Mouse (Mus musculus): Measurements from ENCODE around the gene Ugt2b38. TPM values are rescaled to one million over a fixed set of nuclear protein-coding genes. Genes with fewer than 3 reads are reported as not detected.
"Not testable (repeated sequence)": the region's sequence is repeated elsewhere in the genome, so short reads cannot be mapped to it uniquely, and the experiment has no call there.

The Ugt2b38 gene
- polyA plus RNA-seq (2016; fragmentation: Nextera tagmentation; extraction: Ambion mirVana), result not detected in 2 replicates

- H3K4me2 ChIP-seq (replicated peaks); H3K4me1 ChIP-seq; ATAC-seq (ENCODE audit: low FRiP score); H3K36me3 ChIP-seq; H3K27ac ChIP-seq; H3K9me3 ChIP-seq (replicated peaks); H3K9ac ChIP-seq; H3K27me3 ChIP-seq; H3K4me3 ChIP-seq: not testable (repeated sequence)
- WGBS, result 90% methylated on average over 1 of the region's 2 CpGs
Observed at GRCm38 (mm10) chr5:87424041-87424440, at the start of gene Ugt2b38. TSS of gene Ugt2b38 (minus strand) at chr5:87424203.

DNA sequence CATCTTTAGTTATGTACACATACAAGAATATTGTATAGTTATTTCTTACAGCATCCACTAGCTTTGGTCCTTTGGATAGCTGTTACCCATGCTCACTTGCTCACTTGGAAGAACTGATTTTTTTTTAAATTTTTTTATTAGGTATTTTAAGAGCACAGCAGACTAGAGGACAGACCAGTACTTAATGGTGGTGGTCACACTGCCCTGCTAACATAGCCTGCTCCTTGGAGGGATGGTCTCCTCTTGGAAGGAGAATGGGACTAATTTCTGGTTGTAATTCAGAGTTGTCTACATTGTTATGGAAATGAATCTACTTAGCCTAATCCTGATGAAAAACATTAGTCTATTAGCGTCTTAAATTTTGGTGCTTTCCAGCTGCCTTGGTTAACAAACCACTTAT, 34.8 kb upstream of the Ugt2b38 start:
- Histone ChIP-seq H3K27ac (no peak overlapping the region), H3K27me3 (no peaks in the 10 kb centered on the region), H3K4me1 (no peaks in the 10 kb centered on the region), H3K4me2 (replicated peaks) (no peak overlapping the region), H3K9ac (no peak overlapping the region), H3K36me3 (no peaks in the 10 kb centered on the region), H3K9me3 (replicated peaks) (no peaks in the 10 kb centered on the region), H3K4me3 (no peak overlapping the region)
- ATAC-seq (ENCODE audit: low FRiP score), result no peak
- WGBS, result 40% methylated on average over 1 of the region's 1 CpGs

- Histone ChIP-seq H3K36me3 (no peaks in the 10 kb centered on the region), H3K4me2 (replicated peaks) (no peak overlapping the region), H3K4me1 (no peaks in the 10 kb centered on the region), H3K9me3 (replicated peaks) (no peaks in the 10 kb centered on the region), H3K27ac (no peak overlapping the region), H3K4me3 (no peak overlapping the region), H3K27me3 (no peaks in the 10 kb centered on the region), H3K9ac (no peak overlapping the region)
- no peak for ATAC-seq (ENCODE audit: low FRiP score)
Observed at GRCm38 (mm10) chr5:87457701-87458100, 33.7 kb upstream of the Ugt2b38 start.

- Histone ChIP-seq H3K9me3 (replicated peaks) (no peaks in the 10 kb centered on the region), H3K4me1 (no peaks in the 10 kb centered on the region), H3K27me3 (no peaks in the 10 kb centered on the region), H3K9ac (no peak overlapping the region), H3K36me3 (no peaks in the 10 kb centered on the region), H3K4me3 (no peak overlapping the region), H3K4me2 (replicated peaks) (no peak overlapping the region), H3K27ac (no peak overlapping the region)
- no peak for ATAC-seq (ENCODE audit: low FRiP score)
- WGBS, result 90% methylated on average over 3 of the region's 3 CpGs
Observed at GRCm38 (mm10) chr5:87456216-87456850, 32.3 kb upstream of the Ugt2b38 start.

DNA sequence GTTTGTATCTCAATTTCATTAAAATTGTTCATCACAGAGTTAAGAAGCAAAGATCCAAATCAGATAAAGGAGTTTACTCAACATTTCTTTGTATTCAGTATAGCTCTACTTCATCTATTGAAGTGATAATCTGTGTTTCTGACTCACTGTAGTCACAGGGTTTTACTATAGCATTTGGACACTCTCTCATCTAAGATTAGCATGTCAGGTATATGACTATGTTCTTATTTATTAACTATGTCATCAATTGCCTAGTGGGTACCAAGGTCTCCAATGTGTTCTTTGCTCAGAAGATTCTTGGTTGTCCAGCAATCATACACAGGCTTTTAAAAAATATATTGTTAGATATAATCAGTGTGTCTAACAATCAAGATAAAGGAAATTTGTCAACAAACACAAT, 31.5 kb upstream of the Ugt2b38 start:
- Histone ChIP-seq H3K9me3 (replicated peaks) (no peaks in the 10 kb centered on the region), H3K36me3 (no peaks in the 10 kb centered on the region), H3K27me3 (no peaks in the 10 kb centered on the region), H3K4me2 (replicated peaks) (no peak overlapping the region), H3K27ac (no peak overlapping the region), H3K4me3 (no peak overlapping the region), H3K4me1 (no peaks in the 10 kb centered on the region), H3K9ac (no peak overlapping the region)
- no peak for ATAC-seq (ENCODE audit: low FRiP score)

- H3K4me3 ChIP-seq; H3K27ac ChIP-seq; H3K27me3 ChIP-seq; H3K36me3 ChIP-seq; ATAC-seq (ENCODE audit: low FRiP score); H3K9ac ChIP-seq; H3K4me1 ChIP-seq; H3K4me2 ChIP-seq (replicated peaks); H3K9me3 ChIP-seq (replicated peaks): not testable (repeated sequence)
- 71% methylated on average over 2 of the region's 5 CpGs for WGBS
Observed at GRCm38 (mm10) chr5:87452514-87452913, 28.5 kb upstream of the Ugt2b38 start.

DNA sequence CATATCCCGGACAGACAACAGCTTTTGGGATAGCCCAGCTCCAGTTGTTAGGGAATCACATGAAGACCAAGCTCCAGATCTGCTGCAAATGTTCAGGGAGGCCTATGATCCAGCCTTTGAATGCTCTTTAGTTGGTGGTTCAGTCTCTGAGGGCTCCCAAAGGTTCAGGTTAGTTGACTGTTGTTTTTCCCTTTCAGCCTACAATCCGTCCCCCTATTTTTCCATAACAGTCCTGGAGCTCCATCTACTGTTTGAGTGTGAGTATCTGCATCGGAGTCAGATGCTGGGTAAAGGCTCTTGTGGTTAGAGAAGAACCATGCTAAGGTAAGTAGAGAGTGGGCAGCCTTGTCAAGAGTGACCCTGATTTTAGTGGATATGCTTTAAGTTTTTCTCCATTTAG, 12.3 kb upstream of the Ugt2b38 start:
- no peak for ATAC-seq (ENCODE audit: low FRiP score)
- H3K27ac ChIP-seq, result no peak overlapping the region
- H3K4me2 ChIP-seq (replicated peaks), result no peak overlapping the region
- H3K9me3 ChIP-seq (replicated peaks), result no peaks in the 10 kb centered on the region
- WGBS, result 49% methylated on average over 3 of the region's 3 CpGs
- no peak overlapping the region for H3K4me3 ChIP-seq
- H3K27me3 ChIP-seq, result no peaks in the 10 kb centered on the region
- H3K9ac ChIP-seq, result no peak overlapping the region
- no peaks in the 10 kb centered on the region for H3K4me1 ChIP-seq
- H3K36me3 ChIP-seq, result no peaks in the 10 kb centered on the region

DNA sequence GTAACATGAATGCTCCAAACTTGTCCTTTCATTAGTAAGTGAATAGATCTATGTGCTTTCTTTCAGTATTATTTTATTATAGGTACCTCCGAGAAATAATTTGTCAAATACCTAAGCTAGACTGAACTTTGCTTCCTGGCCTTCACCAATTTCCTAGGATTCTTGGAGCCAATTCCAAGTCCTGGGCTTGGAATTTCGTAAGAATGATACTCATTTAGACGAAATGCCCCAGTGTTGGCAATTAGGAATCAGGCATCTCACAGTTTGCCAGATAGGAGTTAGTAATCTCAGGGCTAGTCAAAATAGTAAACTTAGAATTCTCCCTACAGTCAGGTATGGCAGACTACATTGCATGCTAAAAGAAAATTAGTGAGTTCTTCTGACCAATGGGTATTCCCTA, 1.7 kb upstream of the Ugt2b38 start:
- Histone ChIP-seq H3K9me3 (replicated peaks) (no peaks in the 10 kb centered on the region), H3K9ac (no peak overlapping the region), H3K27ac (no peak overlapping the region), H3K36me3 (no peaks in the 10 kb centered on the region), H3K27me3 (no peaks in the 10 kb centered on the region), H3K4me3 (no peak overlapping the region), H3K4me1 (no peaks in the 10 kb centered on the region), H3K4me2 (replicated peaks) (no peak overlapping the region)
- no peak for ATAC-seq (ENCODE audit: low FRiP score)
- 84% methylated on average over 3 of the region's 3 CpGs for WGBS

GRCm38 (mm10) chr5:87396968-87397367, 27.0 kb downstream of the Ugt2b38 start:
- Histone ChIP-seq H3K9me3 (replicated peaks) (no peaks in the 10 kb centered on the region), H3K27me3 (no peaks in the 10 kb centered on the region), H3K4me2 (replicated peaks) (no peak overlapping the region), H3K36me3 (no peaks in the 10 kb centered on the region), H3K4me3 (no peak overlapping the region), H3K4me1 (no peaks in the 10 kb centered on the region), H3K27ac (no peak overlapping the region), H3K9ac (no peak overlapping the region)
- WGBS, result 88% methylated on average over 4 of the region's 4 CpGs
- no peak for ATAC-seq (ENCODE audit: low FRiP score)

DNA sequence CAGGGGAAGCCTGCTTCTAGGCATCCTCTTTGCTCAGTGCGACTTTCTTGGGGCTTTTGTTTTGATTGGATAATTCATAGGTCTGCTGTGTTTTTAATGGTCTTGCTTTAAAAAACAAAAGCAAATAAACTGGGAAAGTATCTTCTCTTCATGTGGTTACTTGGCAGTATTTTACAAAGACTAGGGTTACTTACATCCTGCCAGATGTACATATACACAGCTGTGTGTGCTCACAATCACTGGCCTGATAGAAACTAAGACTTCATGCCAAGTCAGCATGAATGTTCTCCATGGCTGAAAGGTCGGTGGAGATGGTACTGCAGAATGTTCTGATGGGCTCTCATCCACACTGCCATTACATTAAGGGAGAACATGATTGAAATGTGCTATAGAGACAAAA, 33.2 kb downstream of the Ugt2b38 start:
- H3K4me2 ChIP-seq (replicated peaks), result no peak overlapping the region
- H3K4me3 ChIP-seq, result no peak overlapping the region
- no peaks in the 10 kb centered on the region for H3K36me3 ChIP-seq
- H3K27me3 ChIP-seq, result no peaks in the 10 kb centered on the region
- H3K4me1 ChIP-seq, result no peaks in the 10 kb centered on the region
- no peaks in the 10 kb centered on the region for H3K9me3 ChIP-seq (replicated peaks)
- no peak overlapping the region for H3K27ac ChIP-seq
- no peak overlapping the region for H3K9ac ChIP-seq
- ATAC-seq (ENCODE audit: low FRiP score), result no peak
- WGBS, result 80% methylated on average over 2 of the region's 2 CpGs

DNA sequence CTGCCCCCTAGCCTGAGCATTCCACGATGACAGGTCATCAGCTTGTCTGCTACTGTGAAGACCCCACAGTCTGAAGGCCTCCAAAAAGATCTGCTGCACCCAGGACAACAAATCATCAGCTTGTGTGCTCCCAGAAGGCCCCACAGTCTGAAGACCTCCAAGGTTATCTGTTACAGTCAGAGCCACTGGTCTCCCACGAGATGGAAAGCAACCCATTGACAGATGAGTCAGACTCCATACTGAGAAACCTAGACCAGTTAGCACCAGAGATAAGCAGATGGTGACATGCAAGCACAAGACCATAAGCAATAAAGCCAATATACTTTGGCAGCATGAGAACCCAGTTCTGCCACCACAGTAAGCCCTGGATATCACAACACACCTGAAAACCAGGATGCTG, 43.8 kb downstream of the Ugt2b38 start:
- Histone ChIP-seq H3K27me3 (no peaks in the 10 kb centered on the region), H3K27ac (no peak overlapping the region), H3K36me3 (no peaks in the 10 kb centered on the region), H3K4me3 (no peak overlapping the region), H3K4me1 (no peaks in the 10 kb centered on the region), H3K9me3 (replicated peaks) (no peaks in the 10 kb centered on the region), H3K9ac (no peak overlapping the region), H3K4me2 (replicated peaks) (no peak overlapping the region)
- no peak for ATAC-seq (ENCODE audit: low FRiP score)
- WGBS, result 81% methylated on average over 2 of the region's 2 CpGs

DNA sequence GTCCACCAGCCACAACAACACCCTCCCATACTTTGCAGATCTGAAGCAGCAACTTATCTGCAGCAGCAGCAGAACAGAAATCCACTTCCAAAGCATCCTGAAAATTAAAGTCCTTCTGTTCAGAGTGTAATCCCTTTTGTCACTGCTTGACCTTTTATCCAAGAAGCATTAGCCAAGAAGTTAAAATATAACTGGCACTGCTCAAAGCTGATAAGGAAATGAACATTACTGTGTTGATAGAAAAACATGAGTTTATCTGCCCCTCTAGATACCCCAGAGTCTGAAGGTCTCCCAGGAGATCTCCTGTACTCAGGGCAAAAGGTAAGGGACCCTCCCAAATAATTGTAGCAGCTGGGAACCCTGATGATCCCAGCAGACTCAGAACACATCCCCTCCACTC, 44.2 kb downstream of the Ugt2b38 start:
- Histone ChIP-seq H3K4me2 (replicated peaks) (no peak overlapping the region), H3K4me1 (no peaks in the 10 kb centered on the region), H3K27ac (no peak overlapping the region), H3K36me3 (no peaks in the 10 kb centered on the region), H3K27me3 (no peaks in the 10 kb centered on the region), H3K9ac (no peak overlapping the region), H3K4me3 (no peak overlapping the region), H3K9me3 (replicated peaks) (no peaks in the 10 kb centered on the region)
- ATAC-seq (ENCODE audit: low FRiP score), result no peak

- H3K36me3 ChIP-seq, result no peaks in the 10 kb centered on the region
- no peak overlapping the region for H3K9ac ChIP-seq
- H3K4me3 ChIP-seq, result no peak overlapping the region
- H3K9me3 ChIP-seq (replicated peaks), result no peaks in the 10 kb centered on the region
- no peak overlapping the region for H3K27ac ChIP-seq
- H3K27me3 ChIP-seq, result no peaks in the 10 kb centered on the region
- no peak for ATAC-seq (ENCODE audit: low FRiP score)
- H3K4me2 ChIP-seq (replicated peaks), result no peak overlapping the region
- 88% methylated on average over 3 of the region's 3 CpGs for WGBS
- no peaks in the 10 kb centered on the region for H3K4me1 ChIP-seq
Observed at GRCm38 (mm10) chr5:87375874-87376383, 48.1 kb downstream of the Ugt2b38 start.

All from hindbrain, embryonic 12.5 days (tissue).